Mouse (Mus musculus) kidney, adult 8-10 months (tissue): ENCODE results near the gene Ranbp17.

Experiments
- DNase-seq, 2 experiments: peaks; one replicate each; pipeline ENCODE4 v3.0.0; 2022

Gene Ranbp17

DNA sequence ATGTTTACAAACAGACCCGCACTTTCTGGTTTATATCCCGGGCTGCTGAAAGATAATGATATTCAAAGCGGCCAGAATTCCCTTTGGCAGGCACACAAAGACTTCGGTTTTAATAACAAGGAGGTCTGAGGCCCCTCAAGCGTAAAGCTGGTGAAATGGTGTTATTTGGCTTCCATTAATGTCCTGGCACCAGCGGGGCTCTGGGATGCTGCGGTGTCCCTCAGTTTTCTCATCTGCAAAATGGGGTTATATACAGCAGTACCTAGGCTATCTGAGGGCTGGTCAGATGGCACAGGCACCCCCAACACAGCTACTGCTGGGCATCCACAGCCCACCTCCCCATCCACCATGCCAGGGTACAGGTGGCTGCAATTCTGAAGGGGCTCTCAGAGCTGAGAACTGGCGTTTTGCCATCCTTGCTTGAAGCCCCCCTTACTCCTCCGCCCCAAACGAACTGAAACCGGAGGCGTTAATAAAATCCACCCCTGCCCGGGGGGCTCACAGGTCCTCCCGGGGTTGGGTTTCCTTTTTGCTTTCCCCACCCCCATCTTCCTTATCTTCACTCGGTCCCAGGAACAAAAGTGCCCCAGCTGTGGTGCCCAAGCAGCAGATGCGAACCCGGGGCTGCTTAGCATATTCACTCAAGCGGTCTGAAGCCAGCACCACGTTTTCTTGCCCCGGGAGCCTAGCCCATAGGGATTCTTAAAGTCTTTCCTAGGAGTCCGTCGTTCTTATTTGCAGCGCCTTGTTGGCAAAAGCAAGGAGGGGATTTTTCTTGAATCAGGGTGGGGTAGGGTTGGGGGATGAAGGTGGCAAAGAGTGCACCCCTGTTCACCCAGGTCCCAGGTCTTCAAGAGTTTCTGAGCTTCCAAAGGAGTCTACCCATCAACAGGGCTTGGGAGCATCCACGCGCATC lies 317.8 kb downstream of the Ranbp17 start:
- no peak for DNase-seq

DNA sequence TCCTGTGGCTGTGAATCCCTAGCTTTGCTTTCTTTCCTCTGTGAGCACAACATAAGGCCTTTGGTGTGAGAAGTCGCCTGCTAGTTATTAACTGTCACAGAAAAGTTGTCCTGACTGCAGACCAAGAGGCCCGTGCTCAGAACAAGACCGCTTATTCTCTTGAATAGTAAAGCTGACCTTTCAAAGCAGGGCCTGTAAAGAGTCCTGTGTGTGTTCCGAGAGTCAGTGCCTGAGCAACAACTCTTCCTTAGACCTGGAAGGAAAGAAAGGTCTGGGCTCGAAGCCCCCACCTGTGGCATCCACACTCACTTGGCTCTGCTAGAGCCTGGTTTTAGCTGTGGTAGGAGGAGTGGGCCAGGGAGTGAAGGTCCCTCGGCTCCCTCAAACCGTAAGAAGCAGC lies 318.5 kb downstream of the Ranbp17 start:
- DNase-seq: no peak

DNA sequence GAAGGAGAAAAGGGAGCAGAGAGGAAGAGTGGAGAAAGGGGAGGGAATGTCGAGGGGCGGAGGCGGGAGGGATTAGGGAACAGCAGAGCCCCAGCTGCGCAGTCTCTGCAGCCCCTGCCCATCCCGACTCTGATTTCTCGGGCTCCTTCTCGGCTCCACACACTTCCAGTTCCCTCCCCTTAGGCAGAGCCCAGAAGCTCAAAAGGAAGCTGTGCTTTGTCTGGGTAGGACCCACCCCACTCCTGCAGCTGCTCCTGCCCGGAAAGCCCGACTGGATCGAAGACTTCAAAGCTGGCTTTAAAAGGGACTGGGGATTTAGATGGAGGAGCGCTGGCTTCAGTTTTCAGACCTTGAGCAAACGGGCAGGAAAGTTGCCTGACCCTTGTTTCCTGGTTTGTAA lies 319.9 kb downstream of the Ranbp17 start:
- DNase-seq: no peak

DNA sequence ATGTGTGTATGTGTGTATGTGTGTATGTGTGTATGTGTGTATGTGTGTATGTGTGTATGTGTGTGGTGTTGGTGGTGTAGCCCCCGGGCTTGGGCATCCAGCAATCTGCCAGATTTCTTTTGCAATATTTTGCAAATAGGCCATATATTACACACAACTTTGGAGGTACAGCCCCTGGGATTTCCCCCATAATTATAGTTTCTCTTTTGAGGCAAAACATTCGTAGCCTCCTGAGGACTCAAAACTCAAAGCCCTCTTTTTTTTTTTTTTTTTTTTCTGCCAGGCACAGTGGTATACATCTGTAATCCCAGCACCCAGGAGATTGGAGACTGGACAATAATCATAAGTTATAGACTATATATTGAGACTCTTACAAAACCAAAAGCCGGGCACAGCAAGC lies 331.7 kb downstream of the Ranbp17 start:
- DNase-seq: no peak

DNA sequence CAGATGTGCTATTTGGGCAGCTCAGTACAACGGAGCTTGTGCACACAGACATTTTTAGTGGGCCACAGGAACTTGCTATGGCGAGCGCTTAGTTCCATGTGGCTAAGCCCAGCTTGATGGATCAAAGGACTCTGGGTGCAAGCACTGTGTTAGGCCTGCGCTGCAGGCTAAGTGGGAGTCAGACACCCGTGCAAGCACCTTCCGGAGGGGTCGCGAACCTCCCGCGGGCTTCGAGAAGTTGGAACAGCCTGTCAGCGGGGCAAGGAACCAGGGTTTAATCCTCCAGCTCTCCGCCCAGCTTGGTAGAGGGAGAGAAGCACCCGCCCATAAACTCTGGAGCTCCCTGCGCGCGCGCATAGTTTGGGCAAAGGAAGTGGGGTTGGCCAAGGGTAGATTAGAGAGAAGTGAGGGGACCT lies 332.8 kb downstream of the Ranbp17 start:
- DNase-seq: no peak

DNA sequence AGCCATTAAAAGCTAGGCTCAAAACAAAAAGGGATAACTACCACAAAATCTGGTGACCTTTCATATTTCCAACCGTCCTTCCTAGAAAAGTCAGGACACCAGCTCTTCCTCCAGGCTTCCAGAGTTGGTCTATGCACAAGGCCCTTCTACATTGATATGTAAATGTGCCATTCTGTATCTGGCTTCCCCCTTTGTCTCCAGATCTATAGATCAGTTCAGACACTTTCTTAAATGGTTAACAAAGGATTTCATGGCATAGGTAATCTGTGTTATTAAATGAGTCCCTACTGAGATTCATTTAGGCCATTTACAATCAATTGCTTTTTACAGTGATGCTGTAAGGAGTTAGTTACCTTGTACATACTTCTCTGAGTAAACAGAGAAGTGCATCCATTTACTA lies 333.7 kb downstream of the Ranbp17 start:
- no peak for DNase-seq

DNA sequence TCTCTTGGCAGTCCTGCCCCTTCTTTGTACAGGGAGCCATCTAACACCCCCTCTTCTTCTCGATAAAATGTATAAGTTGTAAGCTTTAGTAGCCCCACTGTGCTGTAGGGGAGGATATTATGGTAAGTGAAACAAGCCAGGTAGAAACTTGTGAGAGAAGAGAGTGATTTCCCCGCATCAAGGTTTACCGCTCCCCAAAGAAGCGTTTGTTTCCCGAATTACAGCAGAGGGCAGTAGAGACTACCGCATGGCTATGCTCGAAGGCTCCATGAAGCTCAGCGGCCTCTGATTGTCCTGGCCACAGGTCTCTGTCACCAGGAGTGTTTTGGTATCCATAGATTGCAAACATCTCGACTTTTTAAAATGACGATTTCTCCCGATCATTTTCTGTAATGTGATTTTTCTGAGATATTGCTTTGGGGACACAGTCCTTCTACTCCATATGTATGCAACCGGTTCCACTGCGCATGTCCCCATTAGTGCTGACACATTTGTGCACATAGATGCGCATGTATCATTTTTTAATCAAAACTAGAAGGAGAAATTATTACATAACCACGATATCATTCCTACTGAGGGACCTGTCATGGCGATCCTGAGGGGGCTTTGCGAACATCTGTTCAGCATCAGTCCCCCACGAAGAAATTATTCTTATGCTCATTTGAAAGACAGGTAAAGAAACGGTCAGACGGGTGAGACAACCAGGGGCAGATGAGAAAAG lies 336.9 kb downstream of the Ranbp17 start:
- DNase-seq: peak in 1 of 2 experiments; percentile 37

DNA sequence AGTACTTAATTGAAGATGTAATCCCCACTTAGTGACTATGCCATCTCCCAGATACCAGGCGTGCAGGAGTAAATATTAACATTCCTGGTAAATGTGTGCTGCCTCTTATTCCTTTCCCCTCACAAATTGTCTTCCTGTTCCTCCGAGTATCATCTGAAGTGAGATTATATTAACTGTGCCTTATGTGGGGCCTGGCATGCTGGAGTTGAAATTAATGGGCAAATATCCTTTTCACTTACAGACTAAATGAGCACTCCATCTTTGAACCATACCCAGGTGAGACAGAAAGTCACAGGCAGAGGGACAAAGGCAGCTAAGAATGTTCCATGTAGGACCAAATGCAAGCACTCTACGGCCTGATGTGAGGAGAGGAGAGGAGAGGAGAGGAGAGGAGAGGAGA lies 337.8 kb downstream of the Ranbp17 start:
- DNase-seq: no peak

DNA sequence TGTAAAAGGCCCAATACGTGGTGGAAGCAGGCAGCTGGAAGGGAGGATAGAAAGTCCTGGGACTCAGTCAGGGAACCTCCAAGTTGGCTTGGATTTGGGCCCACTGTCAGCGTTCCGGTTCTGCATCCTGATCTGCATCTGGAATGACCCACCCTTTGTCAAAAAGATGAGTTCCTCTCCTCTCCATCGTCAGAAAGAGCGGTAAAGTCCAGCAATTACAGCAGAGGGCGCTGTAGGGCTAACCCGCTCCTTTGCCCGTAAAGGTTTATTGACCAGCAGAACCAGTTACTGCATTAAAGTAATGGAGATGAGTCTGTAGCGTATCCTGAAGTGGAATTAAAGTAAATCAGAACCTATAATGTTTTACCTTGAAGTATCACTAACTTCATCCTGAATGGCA lies 343.1 kb downstream of the Ranbp17 start:
- DNase-seq: peak; percentile 22 to 56

DNA sequence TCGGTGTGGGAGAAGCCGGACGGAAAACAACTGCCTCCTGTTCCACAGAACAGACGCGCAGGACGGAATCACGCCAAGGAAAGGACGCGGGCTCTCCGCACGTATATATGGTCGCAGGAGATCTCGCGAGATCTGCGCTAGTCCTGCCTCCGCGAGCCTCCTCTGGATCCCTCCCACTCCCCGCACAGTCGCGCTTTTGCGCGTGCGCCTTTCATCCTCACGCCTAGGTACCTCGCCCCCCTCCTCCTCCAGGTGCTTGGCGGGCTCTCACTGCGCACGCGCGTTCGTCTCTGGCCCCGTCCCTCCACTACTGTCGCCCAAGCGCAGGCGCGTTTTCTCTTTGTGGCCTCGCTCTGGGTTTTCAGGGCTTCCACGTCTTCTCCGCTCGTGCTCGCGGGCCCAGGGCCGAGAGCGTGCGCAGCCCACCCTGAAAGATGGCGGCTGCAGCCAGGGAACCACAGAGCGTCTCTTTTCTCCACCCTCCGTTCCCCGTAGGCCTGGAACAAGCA lies 350.5 kb downstream of the Ranbp17 start, which contains the start of gene Npm1:
TSS of gene Npm1 (minus strand) at position 209 of the 509 bp plus-strand sequence.
- DNase-seq: peak; percentile 99

DNA sequence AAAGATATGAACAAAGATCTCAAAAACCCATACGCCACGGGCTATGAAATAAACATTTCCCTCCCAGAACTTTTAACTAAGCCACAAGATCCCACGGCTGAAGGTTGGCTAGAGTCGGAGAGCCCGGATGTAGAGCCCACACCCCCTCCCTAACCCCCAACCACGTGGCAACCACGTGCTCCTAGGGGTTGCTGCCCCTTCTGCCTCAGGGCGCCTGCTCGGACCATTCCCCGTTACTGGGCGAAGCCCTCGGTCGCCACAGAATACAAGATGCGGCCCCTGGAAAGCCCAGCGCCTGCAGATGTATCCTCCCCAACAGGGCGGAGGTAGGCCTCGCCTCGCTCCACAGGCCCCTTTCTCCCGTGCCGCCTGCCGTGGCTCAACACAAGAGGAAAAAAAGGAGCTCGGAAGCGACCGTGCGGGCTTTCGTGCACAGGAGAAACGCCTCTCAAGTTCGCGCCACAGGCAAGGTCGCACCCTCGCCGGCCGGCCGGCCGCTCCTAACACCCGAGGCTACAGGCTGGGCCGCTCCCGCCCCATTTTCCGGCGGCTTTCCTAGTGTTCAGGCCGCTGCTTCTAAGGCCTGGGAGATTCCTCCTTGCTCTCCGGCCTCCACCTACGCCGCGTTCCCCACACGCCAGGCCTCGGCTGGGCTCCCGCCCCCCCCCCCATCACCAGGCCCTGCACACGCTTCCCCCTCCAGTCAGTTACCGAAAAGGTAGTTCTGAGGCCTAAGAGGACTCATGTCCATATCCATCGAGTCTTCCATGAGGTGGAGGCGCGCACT lies 351.1 kb downstream of the Ranbp17 start:
- DNase-seq: peak; percentile 69 to 73
